Mouse (Mus musculus) lung, adult 2 months (tissue): Measurements from ENCODE around the gene Lmnb2.

Experiments
- CTCF ChIP-seq: fragments of 200-500 bp; IDR thresholded peaks from 2 replicates; pipeline ENCODE4 v1.5.1; 2011; ENCODE audit warnings: mild to moderate bottlenecking, low read length, control low read depth; ENCODE audit not compliant: insufficient read depth
- POLR2A ChIP-seq: fragments of 200-500 bp; IDR thresholded peaks from 2 replicates; pipeline ENCODE4 v1.6.1; 2011; ENCODE audit warnings: low read depth, mild to moderate bottlenecking, control low read depth, low read length, borderline replicate concordance; ENCODE audit errors: extremely low read depth

- TF ChIP-seq CTCF (no peak), POLR2A (no peak)
These were observed 39.7 kb upstream of the Lmnb2 start for GRCm38 (mm10) chr10:80957791-80958190.
